Mouse (Mus musculus) T-helper 17 cell (primary cell): ENCODE data around the gene Prdm8.

Source experiments
- in situ Hi-C, 2 experiments: fragments of 300-600 bp; cut with MboI, MseI; formaldehyde crosslinking; loops; 1 replicate in 1 of 2; 2 replicates in 1 of 2; pipeline ENCODE4 v1.15.1; 2025; ENCODE audit warnings: high pct_unique_total_duplicates in 2 of 2

Prdm8 gene

GRCm38 (mm10) chr5:98167180-98167824 lies at the start of gene Prdm8:
Gene Prdm8 (plus strand): TSS chr5:98167198.
- in situ Hi-C loops, result loop anchor here (5.0 to 25.0 kb wide), 2 partner anchors 135 to 2005 kb away; partner anchors contain the start of genes Antxr2 (in 2 of the 2) and Cnot6l (in 1 of the 2)

GRCm38 (mm10) chr5:98127074-98127473 lies 39.9 kb upstream of the Prdm8 start:
- in situ Hi-C loops, result loop anchor here in 1 of 2 experiments (10.0 kb wide), 1 partner anchor 1762 kb away; no protein-coding TSS in a partner anchor

GRCm38 (mm10) chr5:98138545-98139296 lies 28.3 kb upstream of the Prdm8 start:
- in situ Hi-C loops, result no loop called here

GRCm38 (mm10) chr5:98139297-98139660 lies 27.7 kb upstream of the Prdm8 start:
- in situ Hi-C loops, result no loop called here

GRCm38 (mm10) chr5:98146895-98147294 lies 20.1 kb upstream of the Prdm8 start:
- in situ Hi-C loops, result no loop called here

- in situ Hi-C loops, result loop anchor here (5.0 to 25.0 kb wide), 2 partner anchors 134 to 2004 kb away; partner anchors contain the start of genes Antxr2 (in 2 of the 2) and Cnot6l (in 1 of the 2)
Measured at GRCm38 (mm10) chr5:98166116-98166515, 882 bp upstream of the Prdm8 start.

- in situ Hi-C loops, result loop anchor here (5.0 to 25.0 kb wide), 2 partner anchors 136 to 2006 kb away; partner anchors contain the start of genes Antxr2 (in 2 of the 2) and Cnot6l (in 1 of the 2)
Measured at GRCm38 (mm10) chr5:98168356-98169285, 1.6 kb downstream of the Prdm8 start.

- in situ Hi-C loops, result loop anchor here (5.0 to 25.0 kb wide), 2 partner anchors 137 to 2007 kb away; partner anchors contain the start of genes Antxr2 (in 2 of the 2) and Cnot6l (in 1 of the 2)
Measured at GRCm38 (mm10) chr5:98169376-98170351, 2.7 kb downstream of the Prdm8 start.

- in situ Hi-C loops, result loop anchor here in 1 of 2 experiments (25.0 kb wide), 1 partner anchor 2009 kb away; the partner anchor contains the start of gene Cnot6l
Measured at GRCm38 (mm10) chr5:98171651-98172230, 4.7 kb downstream of the Prdm8 start.

- in situ Hi-C loops, result loop anchor here in 1 of 2 experiments (25.0 kb wide), 1 partner anchor 2010 kb away; the partner anchor contains the start of gene Cnot6l
Measured at GRCm38 (mm10) chr5:98172502-98173181, 5.6 kb downstream of the Prdm8 start.

GRCm38 (mm10) chr5:98173694-98174093 lies 6.7 kb downstream of the Prdm8 start:
- in situ Hi-C loops, result loop anchor here in 1 of 2 experiments (25.0 kb wide), 1 partner anchor 2011 kb away; the partner anchor contains the start of gene Cnot6l

GRCm38 (mm10) chr5:98179606-98180005 lies 12.6 kb downstream of the Prdm8 start:
- in situ Hi-C loops, result loop anchor here in 1 of 2 experiments (5.0 kb wide), 1 partner anchor 1067 kb away; the partner anchor contains the start of gene Paqr3

GRCm38 (mm10) chr5:98180461-98180887 lies 13.5 kb downstream of the Prdm8 start:
- in situ Hi-C loops, result no loop called here

GRCm38 (mm10) chr5:98180888-98181635 lies 14.1 kb downstream of the Prdm8 start:
- in situ Hi-C loops, result no loop called here

GRCm38 (mm10) chr5:98181686-98182602 lies 14.9 kb downstream of the Prdm8 start:
- in situ Hi-C loops, result no loop called here

- in situ Hi-C loops, result no loop called here
Measured at GRCm38 (mm10) chr5:98182603-98182920, 15.6 kb downstream of the Prdm8 start.

GRCm38 (mm10) chr5:98183031-98183595 lies 16.1 kb downstream of the Prdm8 start:
- in situ Hi-C loops, result no loop called here
